Mouse (Mus musculus): ENCODE measurements around the gene Poc1b. TPM values are rescaled to one million over a fixed set of nuclear protein-coding genes. Genes with fewer than 3 reads are reported as not detected.

The Poc1b gene
- total RNA-seq, 2 experiments from 2014 or later = 7.2 to 26.6 TPM

GRCm38 (mm10) chr10:99181497-99181896, 74.7 kb downstream of the Poc1b start:
- 0 out of 2 replicates have a peak, but pooled peaks have one; percentile 29 for ATAC-seq (replicated peaks; ENCODE audit: low FRiP score, low TSS enrichment, poor library complexity, severe bottlenecking)

GRCm38 (mm10) chr10:99182107-99182506, 75.3 kb downstream of the Poc1b start:
- ATAC-seq (replicated peaks; ENCODE audit: low FRiP score, low TSS enrichment, poor library complexity, severe bottlenecking) = peak; percentile 48; the same call in 1 of the 2 replicates

DNA sequence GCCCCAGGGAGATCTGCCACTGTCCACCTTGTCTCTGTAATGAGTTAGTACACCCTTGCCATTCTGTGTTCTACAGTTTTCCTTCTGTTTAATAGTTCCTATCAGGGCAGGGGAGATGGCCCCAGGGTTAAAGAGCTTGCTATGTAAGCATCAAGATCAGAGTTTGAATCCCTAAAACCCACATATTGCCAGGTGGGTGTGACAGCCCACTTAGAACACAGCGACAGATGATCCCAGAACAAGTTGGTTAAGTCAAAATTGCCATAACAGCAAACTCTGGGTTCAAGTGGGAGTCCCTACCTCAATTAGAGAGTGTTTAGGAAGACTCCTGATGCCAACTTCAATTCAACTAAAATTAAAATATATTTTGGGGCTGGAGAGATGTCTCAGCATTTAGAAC, 81.3 kb downstream of the Poc1b start:
- no peak for ATAC-seq (replicated peaks; ENCODE audit: low FRiP score, low TSS enrichment, poor library complexity, severe bottlenecking)

DNA sequence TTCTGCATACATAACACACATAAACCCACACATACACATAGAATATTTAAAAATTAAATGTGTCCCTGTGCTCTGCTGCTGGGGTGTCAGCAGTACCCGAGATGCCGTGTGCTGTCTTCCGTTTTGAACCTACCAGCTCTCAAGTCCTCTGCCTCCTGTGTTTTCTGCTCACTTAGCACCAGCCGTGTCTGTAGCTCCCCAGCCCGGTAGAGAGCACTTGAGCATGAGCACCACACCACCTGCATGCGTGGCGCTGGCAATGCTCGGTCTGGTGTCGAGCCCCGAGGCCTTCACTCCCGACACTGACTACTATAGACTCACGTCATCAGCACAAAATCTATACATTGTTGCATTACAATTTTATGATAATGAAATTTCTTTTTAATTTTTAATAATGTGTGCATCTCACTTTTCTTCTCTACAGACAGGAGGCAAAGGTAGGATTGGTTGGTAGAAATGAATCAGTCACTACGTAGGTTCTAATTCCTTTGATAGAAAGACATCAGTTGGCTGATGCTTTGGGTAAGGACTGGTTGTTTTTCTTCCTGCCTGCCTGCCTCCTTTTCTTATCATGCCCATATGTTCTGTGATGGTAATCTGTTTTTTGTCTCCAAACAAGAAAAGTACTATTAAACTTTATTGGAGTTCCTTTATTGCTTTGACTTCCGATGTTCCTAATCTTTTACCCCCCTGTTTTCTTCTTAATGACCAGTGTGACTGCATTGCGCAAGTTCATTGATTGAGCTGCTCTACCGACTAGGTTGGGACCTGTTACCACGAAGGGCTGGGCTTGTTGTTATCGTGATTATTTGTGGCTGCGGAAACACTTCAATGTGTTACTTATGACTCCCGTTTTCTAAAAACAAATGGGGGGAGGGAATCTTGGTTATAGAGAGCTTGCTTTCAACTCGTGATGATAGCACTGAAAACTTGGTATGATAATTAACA, 82.1 kb downstream of the Poc1b start:
- peak; percentile 43; the same call in 1 of the 2 replicates for ATAC-seq (replicated peaks; ENCODE audit: low FRiP score, low TSS enrichment, poor library complexity, severe bottlenecking)

DNA sequence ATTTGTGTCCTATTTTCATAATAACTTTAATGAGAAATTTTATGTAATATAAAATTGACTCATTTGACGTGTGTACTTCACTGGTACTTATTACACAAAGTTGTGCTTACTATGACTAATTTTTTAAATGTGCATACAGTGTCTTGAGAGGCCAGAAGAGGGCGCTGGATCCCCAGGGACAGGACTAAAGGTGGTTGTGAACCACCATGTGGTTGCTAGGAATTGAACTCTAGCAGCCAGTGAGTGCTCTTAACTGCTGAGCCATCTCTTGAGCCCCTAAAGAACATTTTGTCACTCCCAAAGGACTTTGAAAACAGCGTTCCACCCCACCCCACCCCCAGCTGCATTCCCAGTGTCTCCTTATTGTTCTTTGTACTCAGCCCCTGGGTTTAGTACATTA, 84.0 kb downstream of the Poc1b start:
- peak; percentile 78 for ATAC-seq (replicated peaks; ENCODE audit: low FRiP score, low TSS enrichment, poor library complexity, severe bottlenecking)

GRCm38 (mm10) chr10:99194451-99195055, 87.7 kb downstream of the Poc1b start:
- no peak for ATAC-seq (replicated peaks; ENCODE audit: low FRiP score, low TSS enrichment, poor library complexity, severe bottlenecking)

DNA sequence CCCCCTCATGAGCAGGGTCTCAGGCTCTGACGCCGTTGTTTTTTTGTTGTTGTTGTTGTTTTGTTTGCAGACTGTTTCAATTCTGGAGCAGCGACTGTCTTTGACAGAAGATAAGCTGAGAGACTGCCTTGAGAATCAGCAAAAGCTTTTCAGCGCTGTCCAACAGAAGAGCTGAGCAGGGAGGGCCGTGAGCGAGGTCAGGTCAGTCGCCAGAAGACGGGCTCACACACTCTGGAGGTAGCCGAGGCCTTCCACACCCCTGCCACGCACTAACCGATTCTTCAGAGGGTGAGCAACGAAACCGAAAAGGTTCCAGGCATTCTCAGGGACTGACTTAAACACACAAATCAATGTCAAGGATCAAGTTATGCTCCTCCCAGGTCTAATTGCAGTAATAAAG, 89.7 kb downstream of the Poc1b start:
- ATAC-seq (replicated peaks; ENCODE audit: low FRiP score, low TSS enrichment, poor library complexity, severe bottlenecking) = no peak

GRCm38 (mm10) chr10:99197125-99197524, 90.3 kb downstream of the Poc1b start:
- ATAC-seq (replicated peaks; ENCODE audit: low FRiP score, low TSS enrichment, poor library complexity, severe bottlenecking) = no peak

GRCm38 (mm10) chr10:99197607-99198305, 90.9 kb downstream of the Poc1b start:
- peak; percentile 92 for ATAC-seq (replicated peaks; ENCODE audit: low FRiP score, low TSS enrichment, poor library complexity, severe bottlenecking)

GRCm38 (mm10) chr10:99198946-99199345, 92.1 kb downstream of the Poc1b start:
- no peak for ATAC-seq (replicated peaks; ENCODE audit: low FRiP score, low TSS enrichment, poor library complexity, severe bottlenecking)

DNA sequence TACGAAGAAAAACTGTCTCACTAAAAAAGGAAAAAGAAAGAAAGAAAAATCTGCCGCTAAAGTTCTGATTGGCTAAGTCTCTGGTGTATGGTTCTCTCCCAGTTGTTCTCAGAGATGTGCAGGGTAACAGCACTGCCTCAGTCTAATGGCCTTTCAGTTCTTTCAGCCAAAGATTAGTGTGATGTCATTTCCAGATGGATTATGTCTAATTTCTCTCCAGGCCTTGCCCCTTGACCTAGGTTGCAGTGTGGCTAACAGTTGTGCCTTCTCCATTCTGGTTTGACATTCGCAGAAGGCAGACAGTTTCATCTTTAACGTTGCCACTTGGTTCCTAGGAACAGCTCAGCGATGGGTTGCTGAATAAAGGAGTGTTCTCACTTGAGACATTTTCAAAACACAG, 94.1 kb downstream of the Poc1b start:
- no peak for ATAC-seq (replicated peaks; ENCODE audit: low FRiP score, low TSS enrichment, poor library complexity, severe bottlenecking)

- ATAC-seq (replicated peaks; ENCODE audit: low FRiP score, low TSS enrichment, poor library complexity, severe bottlenecking) = no peak
Measured at GRCm38 (mm10) chr10:99201786-99202185, 95.0 kb downstream of the Poc1b start.

GRCm38 (mm10) chr10:99202363-99202762, 95.5 kb downstream of the Poc1b start:
- ATAC-seq (replicated peaks; ENCODE audit: low FRiP score, low TSS enrichment, poor library complexity, severe bottlenecking) = no peak

DNA sequence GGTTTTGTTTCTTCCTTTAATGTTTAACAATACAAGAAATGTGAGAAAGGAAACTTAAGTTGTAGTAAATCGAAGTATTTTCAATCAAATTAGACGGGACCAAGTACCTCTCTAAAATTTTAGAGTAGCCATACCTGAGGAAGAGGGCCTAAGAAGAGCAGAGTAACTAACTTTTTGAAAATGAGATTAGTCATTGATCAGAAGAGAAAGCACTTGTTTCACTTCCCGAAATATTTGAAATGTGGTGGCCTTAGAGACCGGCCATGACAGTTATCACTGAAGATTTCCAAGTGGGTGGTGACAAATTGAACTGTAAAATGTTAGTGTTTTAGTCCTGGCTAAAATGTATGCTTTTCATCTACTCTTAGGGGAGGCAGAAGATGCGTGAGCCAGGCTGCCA, 96.3 kb downstream of the Poc1b start:
- ATAC-seq (replicated peaks; ENCODE audit: low FRiP score, low TSS enrichment, poor library complexity, severe bottlenecking) = no peak

GRCm38 (mm10) chr10:99203577-99204487, 97.0 kb downstream of the Poc1b start:
- peak; percentile 45 for ATAC-seq (replicated peaks; ENCODE audit: low FRiP score, low TSS enrichment, poor library complexity, severe bottlenecking)

DNA sequence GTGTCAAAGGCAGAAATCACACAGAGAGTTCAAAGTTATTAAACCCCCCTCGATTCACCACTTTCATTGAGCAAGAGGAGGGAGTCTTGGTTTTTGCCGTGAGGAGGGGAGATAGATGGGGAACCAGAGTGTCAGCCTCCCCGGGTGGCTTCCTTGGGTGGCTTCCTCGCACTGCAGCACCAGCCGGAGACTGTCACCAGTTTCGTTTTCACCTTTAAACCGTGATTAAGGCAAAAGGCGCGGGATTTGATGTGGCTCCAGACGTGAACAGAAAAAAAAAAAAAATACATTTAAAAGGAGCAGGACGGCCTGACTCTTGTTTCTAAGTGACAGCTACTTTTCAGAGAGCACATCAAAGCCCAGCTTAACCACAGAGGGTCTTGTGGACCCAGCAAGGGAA, 97.7 kb downstream of the Poc1b start:
- ATAC-seq (replicated peaks; ENCODE audit: low FRiP score, low TSS enrichment, poor library complexity, severe bottlenecking) = peak; percentile 86

- ATAC-seq (replicated peaks; ENCODE audit: low FRiP score, low TSS enrichment, poor library complexity, severe bottlenecking) = no peak
Measured at GRCm38 (mm10) chr10:99207121-99207520, 100.3 kb downstream of the Poc1b start.

- ATAC-seq (replicated peaks; ENCODE audit: low FRiP score, low TSS enrichment, poor library complexity, severe bottlenecking) = no peak
Measured at GRCm38 (mm10) chr10:99209146-99209800, 102.4 kb downstream of the Poc1b start.

GRCm38 (mm10) chr10:99211021-99211420, 104.2 kb downstream of the Poc1b start:
- no peak for ATAC-seq (replicated peaks; ENCODE audit: low FRiP score, low TSS enrichment, poor library complexity, severe bottlenecking)
